Mouse (Mus musculus) MEL (cell line): Measurements from ENCODE around the gene Nyap1.

Experiments used
- BHLHE40 ChIP-seq: IDR thresholded peaks from 2 replicates; pipeline ENCODE4 v1.6.1; 2012; ENCODE audit warnings: low read depth, mild to moderate bottlenecking, inconsistent platforms, low read length, improper control_type of control experiment, borderline replicate concordance
- E2F4 ChIP-seq: IDR thresholded peaks from 2 replicates; pipeline ENCODE4 v1.6.1; 2011; ENCODE audit warnings: low read depth, low read length, improper control_type of control experiment, borderline replicate concordance
- MAFK ChIP-seq: IDR thresholded peaks from 2 replicates; pipeline ENCODE4 v1.6.1; 2011; ENCODE audit warnings: low read depth, mild to moderate bottlenecking, low read length, improper control_type of control experiment, borderline replicate concordance
- MAX ChIP-seq: IDR thresholded peaks from 2 replicates; pipeline ENCODE4 v1.6.1; 2011; ENCODE audit warnings: low read length, improper control_type of control experiment
- MXI1 ChIP-seq: IDR thresholded peaks from 2 replicates; pipeline ENCODE4 v1.6.1; 2011; ENCODE audit warnings: mild to moderate bottlenecking, low read depth, low read length, improper control_type of control experiment

GRCm38 (mm10) chr5:137746851-137747325, 5.5 kb upstream of the Nyap1 start:
- 0 out of 2 replicates have a peak, but pooled peaks have one; percentile 25 for TF ChIP-seq BHLHE40
- TF ChIP-seq MAX = no peak; the same call in 1 of the 2 replicates
- no peak for TF ChIP-seq E2F4
- no peak for TF ChIP-seq MAFK
- no peak for TF ChIP-seq MXI1
